Mouse (Mus musculus): ENCODE measurements around the gene Ttyh1. TPM values are rescaled to one million over a fixed set of nuclear protein-coding genes. Genes with fewer than 3 reads are reported as not detected.

The Ttyh1 gene
- polyA plus RNA-seq, 1 experiment from 2014 or later: 4.3 TPM

- TF ChIP-seq CTCF (IDR thresholded peaks at IDR 0.05; ENCODE audit: low read depth) (peak; percentile 88), EP300 (optimal IDR thresholded peaks at IDR 0.05) (no peak)
- H3K4me3 ChIP-seq (ENCODE audit: low read depth, low read length): no peak overlapping the region
- 0 out of 2 replicates have a peak overlapping the region, but pooled peaks have one; percentile 4 for H3K9ac ChIP-seq (ENCODE audit: low read length)
- H3K9me3 ChIP-seq (ENCODE audit: control insufficient read depth, low read length): no peaks in the 10 kb centered on the region
- ATAC-seq (ENCODE audit: low FRiP score, low TSS enrichment) (peak; percentile 76), DNase-seq (ENCODE audit: low spot score) (peak; percentile 85)
- peak overlapping the region; percentile 25 for H3K4me2 ChIP-seq (replicated peaks; ENCODE audit: low read depth)
- H3K4me1 ChIP-seq (replicated peaks; ENCODE audit: control insufficient read depth, insufficient read depth): no peaks in the 10 kb centered on the region
- WGBS: 23% methylated on average over 13 of the region's 13 CpGs
- no peaks in the 10 kb centered on the region for H3K27me3 ChIP-seq (ENCODE audit: control insufficient read depth, insufficient read depth, low read length)
- H3K36me3 ChIP-seq (ENCODE audit: control insufficient read depth, insufficient read depth, low read length): no peaks in the 10 kb centered on the region
- 0 out of 2 replicates have a peak overlapping the region, but pooled peaks have one; percentile 45 for H3K27ac ChIP-seq (replicated peaks)
Observed at GRCm38 (mm10) chr7:4130686-4131452, 11.7 kb downstream of the Ttyh1 start.

- no peak for DNase-seq (ENCODE audit: low spot score)
- no peaks in the 10 kb centered on the region for H3K36me3 ChIP-seq (ENCODE audit: control insufficient read depth, insufficient read depth, low read length)
- 87% methylated on average over 8 of the region's 8 CpGs for WGBS
- H3K4me2 ChIP-seq (replicated peaks; ENCODE audit: low read depth): no peak overlapping the region
- H3K9me3 ChIP-seq (ENCODE audit: control insufficient read depth, low read length): no peaks in the 10 kb centered on the region
- TF ChIP-seq EP300 (optimal IDR thresholded peaks at IDR 0.05): no peak
- no peak for TF ChIP-seq CTCF (IDR thresholded peaks at IDR 0.05; ENCODE audit: low read depth)
- no peak overlapping the region for H3K4me3 ChIP-seq (ENCODE audit: low read depth, low read length)
- H3K27ac ChIP-seq (replicated peaks): no peak overlapping the region
- H3K9ac ChIP-seq (ENCODE audit: low read length): no peak overlapping the region
- no peaks in the 10 kb centered on the region for H3K27me3 ChIP-seq (ENCODE audit: control insufficient read depth, insufficient read depth, low read length)
- ATAC-seq (ENCODE audit: low FRiP score, low TSS enrichment): no peak
- H3K4me1 ChIP-seq (replicated peaks; ENCODE audit: control insufficient read depth, insufficient read depth): no peaks in the 10 kb centered on the region
Observed at GRCm38 (mm10) chr7:4131964-4132363, 12.8 kb downstream of the Ttyh1 start.

GRCm38 (mm10) chr7:4132581-4132980, 13.4 kb downstream of the Ttyh1 start:
- H3K27me3 ChIP-seq (ENCODE audit: control insufficient read depth, insufficient read depth, low read length): no peaks in the 10 kb centered on the region
- DNase-seq (ENCODE audit: low spot score): no peak
- WGBS: 88% methylated on average over 3 of the region's 3 CpGs
- no peak overlapping the region for H3K27ac ChIP-seq (replicated peaks)
- no peak for ATAC-seq (ENCODE audit: low FRiP score, low TSS enrichment)
- no peaks in the 10 kb centered on the region for H3K9me3 ChIP-seq (ENCODE audit: control insufficient read depth, low read length)
- H3K36me3 ChIP-seq (ENCODE audit: control insufficient read depth, insufficient read depth, low read length): no peaks in the 10 kb centered on the region
- H3K4me3 ChIP-seq (ENCODE audit: low read depth, low read length): no peak overlapping the region
- no peak overlapping the region for H3K4me2 ChIP-seq (replicated peaks; ENCODE audit: low read depth)
- TF ChIP-seq EP300 (optimal IDR thresholded peaks at IDR 0.05) (no peak), CTCF (IDR thresholded peaks at IDR 0.05; ENCODE audit: low read depth) (no peak)
- H3K4me1 ChIP-seq (replicated peaks; ENCODE audit: control insufficient read depth, insufficient read depth): no peaks in the 10 kb centered on the region
- H3K9ac ChIP-seq (ENCODE audit: low read length): no peak overlapping the region

GRCm38 (mm10) chr7:4132998-4133397, 13.8 kb downstream of the Ttyh1 start:
- Histone ChIP-seq H3K4me1 (replicated peaks; ENCODE audit: control insufficient read depth, insufficient read depth) (peaks cover 2% of the 10 kb centered on the region), H3K4me2 (replicated peaks; ENCODE audit: low read depth) (no peak overlapping the region), H3K9me3 (ENCODE audit: control insufficient read depth, low read length) (no peaks in the 10 kb centered on the region), H3K27ac (replicated peaks) (no peak overlapping the region), H3K36me3 (ENCODE audit: control insufficient read depth, insufficient read depth, low read length) (no peaks in the 10 kb centered on the region), H3K4me3 (ENCODE audit: low read depth, low read length) (no peak overlapping the region), H3K9ac (ENCODE audit: low read length) (no peak overlapping the region), H3K27me3 (ENCODE audit: control insufficient read depth, insufficient read depth, low read length) (no peaks in the 10 kb centered on the region)
- WGBS: 72% methylated on average over 7 of the region's 7 CpGs
- DNase-seq (ENCODE audit: low spot score) (no peak), ATAC-seq (ENCODE audit: low FRiP score, low TSS enrichment) (no peak)
- TF ChIP-seq CTCF (IDR thresholded peaks at IDR 0.05; ENCODE audit: low read depth) (no peak), EP300 (optimal IDR thresholded peaks at IDR 0.05) (no peak)

GRCm38 (mm10) chr7:4134911-4135310, 15.7 kb downstream of the Ttyh1 start:
- Histone ChIP-seq H3K36me3 (ENCODE audit: control insufficient read depth, insufficient read depth, low read length) (peaks cover 8% of the 10 kb centered on the region), H3K27me3 (ENCODE audit: control insufficient read depth, insufficient read depth, low read length) (no peaks in the 10 kb centered on the region), H3K9ac (ENCODE audit: low read length) (no peak overlapping the region), H3K4me1 (replicated peaks; ENCODE audit: control insufficient read depth, insufficient read depth) (peaks cover 4% of the 10 kb centered on the region), H3K4me2 (replicated peaks; ENCODE audit: low read depth) (no peak overlapping the region), H3K4me3 (ENCODE audit: low read depth, low read length) (no peak overlapping the region), H3K9me3 (ENCODE audit: control insufficient read depth, low read length) (no peaks in the 10 kb centered on the region), H3K27ac (replicated peaks) (no peak overlapping the region)
- DNase-seq (ENCODE audit: low spot score): peak; percentile 9
- ATAC-seq (ENCODE audit: low FRiP score, low TSS enrichment): no peak
- TF ChIP-seq CTCF (IDR thresholded peaks at IDR 0.05; ENCODE audit: low read depth): no peak
- no peak for TF ChIP-seq EP300 (optimal IDR thresholded peaks at IDR 0.05)
- 53% methylated on average over 5 of the region's 5 CpGs for WGBS

- peak overlapping the region; percentile 92 for H3K4me2 ChIP-seq (replicated peaks; ENCODE audit: low read depth)
- H3K9me3 ChIP-seq (ENCODE audit: control insufficient read depth, low read length): no peaks in the 10 kb centered on the region
- no peaks in the 10 kb centered on the region for H3K27me3 ChIP-seq (ENCODE audit: control insufficient read depth, insufficient read depth, low read length)
- under 1% methylated on average over 16 of the region's 16 CpGs for WGBS
- H3K9ac ChIP-seq (ENCODE audit: low read length): peak overlapping the region; percentile 89
- DNase-seq (ENCODE audit: low spot score) (no peak), ATAC-seq (ENCODE audit: low FRiP score, low TSS enrichment) (peak; percentile 31)
- peak overlapping the region; percentile 72 for H3K27ac ChIP-seq (replicated peaks)
- peak overlapping the region; percentile 91 for H3K4me3 ChIP-seq (ENCODE audit: low read depth, low read length)
- no peak for TF ChIP-seq CTCF (IDR thresholded peaks at IDR 0.05; ENCODE audit: low read depth)
- TF ChIP-seq EP300 (optimal IDR thresholded peaks at IDR 0.05): no peak
- peaks cover 4% of the 10 kb centered on the region for H3K4me1 ChIP-seq (replicated peaks; ENCODE audit: control insufficient read depth, insufficient read depth)
- H3K36me3 ChIP-seq (ENCODE audit: control insufficient read depth, insufficient read depth, low read length): peaks cover 21% of the 10 kb centered on the region
Observed at GRCm38 (mm10) chr7:4136404-4136770, 17.2 kb downstream of the Ttyh1 start.

Measured in stomach, postnatal 0 days (tissue).